Mouse (Mus musculus): ENCODE results near the gene Megf11. TPM values are rescaled to one million over a fixed set of nuclear protein-coding genes. Genes with fewer than 3 reads are reported as not detected.

The Megf11 gene
- polyA plus RNA-seq (2017; shearing (Covaris generic)) = 0.30 TPM

GRCm38 (mm10) chr9:64385511-64386465 lies at the start of gene Megf11:
Gene Megf11 (plus strand): TSS chr9:64385626.

GRCm38 (mm10) chr9:64341254-64341566 lies 44.2 kb upstream of the Megf11 start, which contains the start of gene Dis3l:
Gene Dis3l (minus strand): TSS chr9:64341288.

GRCm38 (mm10) chr9:64737406-64738201 lies 352.2 kb downstream of the Megf11 start, which contains the start of gene Rab11a:
Gene Rab11a (minus strand): TSS chr9:64737758.

Other genes starting within 250 kb of the Megf11 start
- gene Zwilch, start 212.5 kb upstream of the Megf11 start, polyA plus RNA-seq (2017; shearing (Covaris generic)) = 3.7 TPM
- gene Rpl4, start 212.3 kb upstream of the Megf11 start, polyA plus RNA-seq (2017; shearing (Covaris generic)) = 2,194 TPM
- gene Snapc5, start 206.4 kb upstream of the Megf11 start, polyA plus RNA-seq (2017; shearing (Covaris generic)) = 40.1 TPM
- 7.8 TPM for gene Uchl4, start 150.4 kb upstream of the Megf11 start, polyA plus RNA-seq (2017; shearing (Covaris generic))
- 75.9 TPM for gene Map2k1, start 132.0 kb upstream of the Megf11 start, polyA plus RNA-seq (2017; shearing (Covaris generic))
- 23.3 TPM for gene Tipin, start 104.0 kb upstream of the Megf11 start, polyA plus RNA-seq (2017; shearing (Covaris generic))
- gene Dis3l, start 44.3 kb upstream of the Megf11 start, polyA plus RNA-seq (2017; shearing (Covaris generic)) = 16.3 TPM

Measured in naive thymus-derived CD4-positive, alpha-beta T cell, adult 5 months (primary cell).